Mouse (Mus musculus) E14TG2a.4 (cell line): ENCODE results near the gene Taf5.
A peak's percentile ranks its signal among the peaks of the same experiment; 100 is the strongest.

Experiments
- H3K27me3 ChIP-seq: 2 replicates; pipeline ENCODE4 v1.6.1; 2014; ENCODE audit warnings: low read length, control low read depth; ENCODE audit not compliant: insufficient read depth
- H3K36me3 ChIP-seq: 2 replicates; pipeline ENCODE4 v1.6.1; 2014; ENCODE audit warnings: low read length, control low read depth; ENCODE audit not compliant: insufficient read depth
- H3K4me1 ChIP-seq: replicated peaks from 2 replicates; pipeline ENCODE4 v1.6.1; 2014; ENCODE audit warnings: low read depth, low read length, control low read depth
- H3K4me3 ChIP-seq: replicated peaks from 2 replicates; pipeline ENCODE4 v1.5.1; 2014; ENCODE audit warnings: mild to moderate bottlenecking, low read length
- H3K9me3 ChIP-seq: 2 replicates; pipeline ENCODE4 v1.6.1; 2014; ENCODE audit warnings: low read length, control low read depth
- CTCF ChIP-seq: conservative IDR thresholded peaks from 2 replicates; pipeline ENCODE4 v1.5.1; 2014; ENCODE audit warnings: low read length
- NANOG ChIP-seq: IDR thresholded peaks from 2 replicates; pipeline ENCODE4 v1.6.1; 2014; ENCODE audit warnings: borderline replicate concordance, low read length, mixed read lengths
- POU5F1 ChIP-seq: IDR thresholded peaks from 2 replicates; pipeline ENCODE4 v1.6.1; 2014; ENCODE audit warnings: low read length, borderline replicate concordance

The Taf5 gene

GRCm38 (mm10) chr19:47031770-47032169 lies 35.8 kb upstream of the Taf5 start:
- H3K4me1 ChIP-seq: peaks cover 6% of the 10 kb centered on the region; the same call in 1 of the 2 replicates
- H3K27me3 ChIP-seq: no peaks in the 10 kb centered on the region
- H3K4me3 ChIP-seq: no peak overlapping the region
- no peaks in the 10 kb centered on the region for H3K9me3 ChIP-seq
- TF ChIP-seq CTCF (no peak), NANOG (no peak), POU5F1 (no peak)
- H3K36me3 ChIP-seq: peaks cover 50% of the 10 kb centered on the region

DNA sequence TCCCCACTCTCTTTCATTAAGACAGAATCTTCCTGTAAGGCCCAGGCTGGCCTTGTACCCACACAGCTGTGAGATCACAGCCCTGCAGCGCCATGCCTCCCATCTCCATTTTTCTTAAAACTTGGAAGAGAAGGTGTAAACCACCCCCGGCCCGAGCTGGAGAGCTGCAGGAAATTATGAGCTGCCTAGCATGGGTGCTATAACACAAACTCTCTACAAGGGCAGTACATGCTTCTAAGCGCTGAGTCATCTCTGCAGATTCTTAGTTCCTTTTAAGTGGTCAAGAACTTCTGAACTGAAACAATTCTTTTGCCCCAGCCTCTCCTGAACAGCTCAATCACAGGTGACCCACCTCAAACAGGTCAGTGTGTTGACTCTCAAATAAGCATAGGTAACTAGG lies 32.6 kb upstream of the Taf5 start:
- TF ChIP-seq POU5F1: no peak
- no peak for TF ChIP-seq CTCF
- TF ChIP-seq NANOG: no peak
- peaks cover 8% of the 10 kb centered on the region for H3K4me1 ChIP-seq

DNA sequence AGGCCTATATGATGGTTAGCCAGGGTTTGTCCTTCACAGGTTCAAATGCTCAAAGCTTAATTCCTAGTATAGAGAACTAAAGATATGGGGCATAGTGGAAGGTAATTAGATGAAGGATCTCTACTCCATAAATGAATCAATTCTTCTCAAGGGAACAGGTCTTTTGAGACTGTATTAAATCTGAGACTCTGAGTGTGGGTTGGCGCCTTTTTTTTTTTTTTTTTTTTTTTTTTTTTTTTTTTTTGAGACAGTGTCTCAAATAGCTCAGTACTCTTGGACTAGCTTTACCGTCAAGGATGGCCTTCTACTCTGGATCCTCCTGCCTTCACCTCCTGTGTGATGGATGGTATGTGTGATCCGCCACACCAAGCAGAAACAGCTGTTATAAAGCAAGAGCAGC lies 30.9 kb upstream of the Taf5 start:
- no peaks in the 10 kb centered on the region for H3K27me3 ChIP-seq
- no peak for TF ChIP-seq POU5F1
- no peak for TF ChIP-seq NANOG
- TF ChIP-seq CTCF: no peak
- no peak overlapping the region for H3K4me3 ChIP-seq
- peaks cover 97% of the 10 kb centered on the region for H3K36me3 ChIP-seq
- peaks cover 19% of the 10 kb centered on the region for H3K4me1 ChIP-seq
- no peaks in the 10 kb centered on the region for H3K9me3 ChIP-seq

More for the DNA sequence above, 32.6 kb upstream of the Taf5 start:
- Histone ChIP-seq H3K36me3 (peaks cover 81% of the 10 kb centered on the region), H3K9me3 (no peaks in the 10 kb centered on the region), H3K27me3 (no peaks in the 10 kb centered on the region), H3K4me3 (no peak overlapping the region)

DNA sequence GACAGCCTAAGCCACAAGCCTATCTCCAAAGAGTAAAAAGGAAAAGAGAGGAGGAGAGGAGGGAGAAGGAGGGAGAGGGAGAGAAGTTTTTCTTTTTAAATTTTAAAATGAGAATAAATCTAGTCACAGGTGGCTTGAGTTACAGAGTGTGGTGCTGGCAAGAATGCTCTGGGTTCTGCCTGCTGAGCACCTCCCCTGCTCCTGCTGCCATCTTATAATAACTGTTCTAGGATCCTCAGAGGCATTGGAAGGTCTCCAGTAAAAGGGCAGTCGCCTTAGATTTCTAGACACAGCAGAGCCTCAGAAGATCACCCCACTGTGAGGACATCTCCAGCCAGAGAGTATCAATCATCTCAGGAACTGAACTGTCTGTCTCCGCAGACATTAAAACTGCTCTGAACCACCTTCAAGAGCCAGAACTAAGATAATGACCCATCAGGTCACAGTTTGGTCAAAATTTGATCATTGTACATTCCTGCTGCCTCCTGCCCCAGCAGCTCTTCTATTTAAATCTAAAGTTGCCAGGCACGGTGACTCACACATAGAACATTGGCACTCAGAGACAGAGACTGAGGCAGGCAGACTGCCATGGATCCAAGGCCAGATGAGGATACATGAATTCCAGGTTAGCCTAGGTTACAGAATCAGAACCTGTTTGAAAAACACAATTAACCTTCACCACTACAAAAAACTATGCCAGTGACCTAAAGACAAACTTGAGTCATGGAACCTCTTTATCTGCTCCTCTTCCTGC lies 26.6 kb upstream of the Taf5 start:
- Histone ChIP-seq H3K36me3 (peaks cover 96% of the 10 kb centered on the region), H3K4me1 (peaks cover 36% of the 10 kb centered on the region), H3K4me3 (no peak overlapping the region), H3K27me3 (no peaks in the 10 kb centered on the region), H3K9me3 (no peaks in the 10 kb centered on the region)
- TF ChIP-seq NANOG (no peak), POU5F1 (no peak), CTCF (no peak)

DNA sequence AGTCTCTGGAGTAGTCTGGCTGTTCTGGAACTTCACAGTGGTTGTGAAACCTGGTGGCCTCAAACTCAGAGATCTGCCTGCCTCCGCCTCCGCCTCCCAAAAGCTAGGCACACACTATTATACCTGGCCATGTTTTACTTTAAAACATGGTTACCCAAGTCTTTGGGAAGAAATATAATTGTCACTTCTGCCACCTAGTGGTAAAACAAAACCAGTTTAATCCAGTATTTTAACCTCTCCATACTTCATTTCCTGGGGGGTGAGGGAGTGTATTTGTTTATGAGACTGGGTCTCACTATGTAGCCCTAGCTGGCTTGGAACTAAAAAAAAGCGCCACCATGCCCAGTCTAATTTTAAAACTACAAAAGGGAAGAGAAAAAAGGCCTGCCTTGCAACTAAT lies 23.9 kb upstream of the Taf5 start:
- no peaks in the 10 kb centered on the region for H3K27me3 ChIP-seq
- peaks cover 97% of the 10 kb centered on the region for H3K36me3 ChIP-seq
- TF ChIP-seq POU5F1 (no peak), CTCF (peak; percentile 21), NANOG (no peak)
- H3K4me1 ChIP-seq: peaks cover 61% of the 10 kb centered on the region
- H3K9me3 ChIP-seq: no peaks in the 10 kb centered on the region
- H3K4me3 ChIP-seq: no peak overlapping the region

DNA sequence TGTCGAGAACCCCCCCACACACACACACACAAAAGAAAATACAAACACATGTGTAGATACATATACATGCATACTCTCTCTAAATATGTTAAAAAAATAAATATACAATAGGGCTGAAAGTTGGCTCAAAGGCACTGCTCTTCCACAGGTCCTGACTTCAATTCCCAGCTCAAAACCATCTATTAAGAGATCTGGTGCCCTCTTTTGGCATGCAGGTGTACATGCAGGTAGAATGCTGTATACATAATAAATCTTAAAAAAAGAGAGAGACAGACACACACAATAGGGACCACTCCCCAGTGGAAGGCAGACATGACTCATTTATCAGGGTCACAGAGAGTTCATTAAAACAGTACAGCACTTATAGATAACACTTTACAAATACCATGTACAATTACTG lies 21.2 kb upstream of the Taf5 start:
- H3K4me3 ChIP-seq: no peak overlapping the region
- H3K4me1 ChIP-seq: peaks cover 60% of the 10 kb centered on the region
- H3K36me3 ChIP-seq: peaks cover 75% of the 10 kb centered on the region
- no peak for TF ChIP-seq CTCF
- no peaks in the 10 kb centered on the region for H3K9me3 ChIP-seq
- H3K27me3 ChIP-seq: no peaks in the 10 kb centered on the region

DNA sequence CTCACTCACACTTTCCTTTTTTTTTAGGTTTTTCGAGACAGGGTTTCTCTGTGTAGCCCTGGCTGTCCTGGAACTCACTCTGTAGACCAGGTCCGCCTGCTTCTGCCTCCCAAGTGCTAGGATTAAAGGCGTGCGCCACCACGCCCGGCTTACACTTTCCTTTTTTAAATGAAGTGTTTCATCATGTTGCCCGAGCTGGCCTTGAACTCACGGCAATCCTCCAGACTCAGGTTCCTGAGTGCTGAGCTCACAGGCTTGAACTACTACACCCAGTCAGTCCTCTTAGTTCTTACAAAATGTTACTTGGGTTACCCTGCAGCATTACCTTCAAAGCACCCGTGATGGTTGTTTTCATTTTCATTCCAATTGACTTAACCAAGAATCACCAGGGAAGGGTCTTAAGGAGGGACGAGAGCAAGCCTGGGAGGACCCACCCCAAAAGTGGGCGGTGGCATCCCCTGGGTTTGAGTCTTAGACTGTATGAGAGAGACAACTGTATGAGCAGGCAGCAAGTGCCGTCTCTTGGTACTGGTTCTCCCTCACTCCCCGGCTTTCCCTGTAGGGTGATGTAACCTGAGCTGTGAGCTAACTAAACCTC lies 20.2 kb upstream of the Taf5 start:
- Histone ChIP-seq H3K36me3 (peaks cover 65% of the 10 kb centered on the region), H3K27me3 (no peaks in the 10 kb centered on the region), H3K9me3 (no peaks in the 10 kb centered on the region), H3K4me1 (peaks cover 60% of the 10 kb centered on the region), H3K4me3 (no peak overlapping the region)
- TF ChIP-seq POU5F1 (no peak), CTCF (no peak), NANOG (no peak)

GRCm38 (mm10) chr19:47049061-47049460 lies 18.5 kb upstream of the Taf5 start:
- peaks cover 50% of the 10 kb centered on the region for H3K36me3 ChIP-seq
- no peaks in the 10 kb centered on the region for H3K27me3 ChIP-seq
- peak overlapping the region; percentile 98 for H3K4me3 ChIP-seq
- TF ChIP-seq POU5F1 (no peak), NANOG (no peak), CTCF (no peak)
- no peaks in the 10 kb centered on the region for H3K9me3 ChIP-seq
- peaks cover 53% of the 10 kb centered on the region for H3K4me1 ChIP-seq

- H3K4me3 ChIP-seq: peak overlapping the region; percentile 98
- H3K9me3 ChIP-seq: no peaks in the 10 kb centered on the region
- TF ChIP-seq POU5F1: no peak
- TF ChIP-seq CTCF: no peak
- TF ChIP-seq NANOG: no peak
- peaks cover 42% of the 10 kb centered on the region for H3K36me3 ChIP-seq
- peaks cover 47% of the 10 kb centered on the region for H3K4me1 ChIP-seq
- H3K27me3 ChIP-seq: no peaks in the 10 kb centered on the region
Measured at GRCm38 (mm10) chr19:47049840-47050239, 17.7 kb upstream of the Taf5 start.
